Mouse (Mus musculus): Measurements from ENCODE around the gene Efcab2. TPM values are rescaled to one million over a fixed set of nuclear protein-coding genes. Genes with fewer than 3 reads are reported as not detected.

Gene Efcab2
- polyA plus RNA-seq, 1 experiment, result 0.49 TPM

GRCm38 (mm10) chr1:178496841-178497240, 91.0 kb downstream of the Efcab2 start:
- TF ChIP-seq POLR2A (IDR thresholded peaks at IDR 0.05; ENCODE audit: control insufficient read depth, extremely low read depth, insufficient read depth, low read length, poor library complexity) (no peak), CTCF (IDR thresholded peaks at IDR 0.05; ENCODE audit: borderline replicate concordance, control insufficient read depth, extremely low read depth, insufficient read depth, low read length, poor library complexity) (no peak)
- 43% methylated on average over 1 of the region's 1 CpGs for WGBS
- no peak overlapping the region for H3K4me3 ChIP-seq (ENCODE audit: control insufficient read depth, insufficient read depth, low read length)
- no peaks in the 10 kb centered on the region for H3K27me3 ChIP-seq (ENCODE audit: control insufficient read depth, insufficient read depth, low read length)
- H3K36me3 ChIP-seq (ENCODE audit: control insufficient read depth, insufficient read depth, low read length), result no peaks in the 10 kb centered on the region
- H3K4me1 ChIP-seq (replicated peaks; ENCODE audit: control insufficient read depth, insufficient read depth, low read length), result no peaks in the 10 kb centered on the region
- H3K27ac ChIP-seq (ENCODE audit: control insufficient read depth, insufficient read depth, low read length), result no peak overlapping the region
- DNase-seq, result peak; percentile 53

GRCm38 (mm10) chr1:178506938-178507337, 101.1 kb downstream of the Efcab2 start:
- no peak for DNase-seq
- 93% methylated on average over 8 of the region's 8 CpGs for WGBS
- Histone ChIP-seq H3K27me3 (ENCODE audit: control insufficient read depth, insufficient read depth, low read length) (no peaks in the 10 kb centered on the region), H3K27ac (ENCODE audit: control insufficient read depth, insufficient read depth, low read length) (no peak overlapping the region), H3K36me3 (ENCODE audit: control insufficient read depth, insufficient read depth, low read length) (no peaks in the 10 kb centered on the region), H3K4me1 (replicated peaks; ENCODE audit: control insufficient read depth, insufficient read depth, low read length) (no peaks in the 10 kb centered on the region), H3K4me3 (ENCODE audit: control insufficient read depth, insufficient read depth, low read length) (no peak overlapping the region)
- TF ChIP-seq CTCF (IDR thresholded peaks at IDR 0.05; ENCODE audit: borderline replicate concordance, control insufficient read depth, extremely low read depth, insufficient read depth, low read length, poor library complexity), result no peak
- no peak for TF ChIP-seq POLR2A (IDR thresholded peaks at IDR 0.05; ENCODE audit: control insufficient read depth, extremely low read depth, insufficient read depth, low read length, poor library complexity)

- no peaks in the 10 kb centered on the region for H3K27me3 ChIP-seq (ENCODE audit: control insufficient read depth, insufficient read depth, low read length)
- TF ChIP-seq CTCF (IDR thresholded peaks at IDR 0.05; ENCODE audit: borderline replicate concordance, control insufficient read depth, extremely low read depth, insufficient read depth, low read length, poor library complexity) (no peak), POLR2A (IDR thresholded peaks at IDR 0.05; ENCODE audit: control insufficient read depth, extremely low read depth, insufficient read depth, low read length, poor library complexity) (no peak)
- WGBS, result 74% methylated on average over 7 of the region's 7 CpGs
- no peak overlapping the region for H3K4me3 ChIP-seq (ENCODE audit: control insufficient read depth, insufficient read depth, low read length)
- DNase-seq, result no peak
- H3K36me3 ChIP-seq (ENCODE audit: control insufficient read depth, insufficient read depth, low read length), result no peaks in the 10 kb centered on the region
- H3K27ac ChIP-seq (ENCODE audit: control insufficient read depth, insufficient read depth, low read length), result no peak overlapping the region
- no peaks in the 10 kb centered on the region for H3K4me1 ChIP-seq (replicated peaks; ENCODE audit: control insufficient read depth, insufficient read depth, low read length)
These were observed 106.6 kb downstream of the Efcab2 start for GRCm38 (mm10) chr1:178512323-178513031.

- DNase-seq, result no peak
- WGBS, result 27% methylated on average over 7 of the region's 8 CpGs
- H3K4me1 ChIP-seq (replicated peaks; ENCODE audit: control insufficient read depth, insufficient read depth, low read length), result no peaks in the 10 kb centered on the region
- no peak overlapping the region for H3K27ac ChIP-seq (ENCODE audit: control insufficient read depth, insufficient read depth, low read length)
- TF ChIP-seq POLR2A (IDR thresholded peaks at IDR 0.05; ENCODE audit: control insufficient read depth, extremely low read depth, insufficient read depth, low read length, poor library complexity), result no peak
- TF ChIP-seq CTCF (IDR thresholded peaks at IDR 0.05; ENCODE audit: borderline replicate concordance, control insufficient read depth, extremely low read depth, insufficient read depth, low read length, poor library complexity), result no peak
- no peak overlapping the region for H3K4me3 ChIP-seq (ENCODE audit: control insufficient read depth, insufficient read depth, low read length)
- no peaks in the 10 kb centered on the region for H3K27me3 ChIP-seq (ENCODE audit: control insufficient read depth, insufficient read depth, low read length)
- H3K36me3 ChIP-seq (ENCODE audit: control insufficient read depth, insufficient read depth, low read length), result no peaks in the 10 kb centered on the region
These were observed 108.1 kb downstream of the Efcab2 start for GRCm38 (mm10) chr1:178513954-178514353.

- 95% methylated on average over 2 of the region's 2 CpGs for WGBS
- no peak for DNase-seq
- H3K27ac ChIP-seq (ENCODE audit: control insufficient read depth, insufficient read depth, low read length), result no peak overlapping the region
- H3K4me1 ChIP-seq (replicated peaks; ENCODE audit: control insufficient read depth, insufficient read depth, low read length), result no peaks in the 10 kb centered on the region
- no peaks in the 10 kb centered on the region for H3K36me3 ChIP-seq (ENCODE audit: control insufficient read depth, insufficient read depth, low read length)
- no peaks in the 10 kb centered on the region for H3K27me3 ChIP-seq (ENCODE audit: control insufficient read depth, insufficient read depth, low read length)
- H3K4me3 ChIP-seq (ENCODE audit: control insufficient read depth, insufficient read depth, low read length), result no peak overlapping the region
- no peak for TF ChIP-seq POLR2A (IDR thresholded peaks at IDR 0.05; ENCODE audit: control insufficient read depth, extremely low read depth, insufficient read depth, low read length, poor library complexity)
- no peak for TF ChIP-seq CTCF (IDR thresholded peaks at IDR 0.05; ENCODE audit: borderline replicate concordance, control insufficient read depth, extremely low read depth, insufficient read depth, low read length, poor library complexity)
These were observed 110.0 kb downstream of the Efcab2 start for GRCm38 (mm10) chr1:178515839-178516238.

- no peak for DNase-seq
- 93% methylated on average over 5 of the region's 5 CpGs for WGBS
- Histone ChIP-seq H3K27ac (ENCODE audit: control insufficient read depth, insufficient read depth, low read length) (no peak overlapping the region), H3K4me3 (ENCODE audit: control insufficient read depth, insufficient read depth, low read length) (no peak overlapping the region), H3K4me1 (replicated peaks; ENCODE audit: control insufficient read depth, insufficient read depth, low read length) (peaks cover 2% of the 10 kb centered on the region; the same call in 1 of the 2 replicates), H3K27me3 (ENCODE audit: control insufficient read depth, insufficient read depth, low read length) (no peaks in the 10 kb centered on the region), H3K36me3 (ENCODE audit: control insufficient read depth, insufficient read depth, low read length) (no peaks in the 10 kb centered on the region)
- TF ChIP-seq CTCF (IDR thresholded peaks at IDR 0.05; ENCODE audit: borderline replicate concordance, control insufficient read depth, extremely low read depth, insufficient read depth, low read length, poor library complexity), result no peak
- TF ChIP-seq POLR2A (IDR thresholded peaks at IDR 0.05; ENCODE audit: control insufficient read depth, extremely low read depth, insufficient read depth, low read length, poor library complexity), result no peak
These were observed 116.5 kb downstream of the Efcab2 start for GRCm38 (mm10) chr1:178522389-178522788.
